Mouse (Mus musculus) limb, embryonic 11.5 days (tissue): ENCODE measurements around the gene Chadl. TPM values are rescaled to one million over a fixed set of nuclear protein-coding genes. Genes with fewer than 3 reads are reported as not detected.

Source experiments
- ATAC-seq: fragments of 200-750 bp; cut with Nextera tagmentation; 2 replicates; pipeline ENCODE4 v1.8.0; 2017; ENCODE audit warnings: low read depth; ENCODE audit not compliant: insufficient number of reproducible peaks, low FRiP score, low TSS enrichment
- DNase-seq: peaks from one replicate; pipeline ENCODE4 v3.0.0-alpha.2; 2015; ENCODE audit warnings: low spot score
- H3K27ac ChIP-seq: fragments of 300-500 bp; sonication (generic); replicated peaks from 2 replicates; pipeline ENCODE4 v1.5.1; 2014; ENCODE audit warnings: low read depth, mild to moderate bottlenecking, low read length
- H3K27me3 ChIP-seq: fragments of 300-500 bp; sonication (generic); 2 replicates; pipeline ENCODE4 v1.6.1; 2014; ENCODE audit warnings: mild to moderate bottlenecking, low read length, mixed read lengths; ENCODE audit not compliant: control insufficient read depth, insufficient read depth
- H3K36me3 ChIP-seq: fragments of 300-500 bp; sonication (generic); 2 replicates; pipeline ENCODE4 v1.6.1; 2014; ENCODE audit warnings: mild to moderate bottlenecking, low read length, moderate library complexity, mixed read lengths; ENCODE audit not compliant: control insufficient read depth, insufficient read depth
- H3K4me1 ChIP-seq: fragments of 300-500 bp; sonication (generic); 2 replicates; pipeline ENCODE4 v1.6.1; 2014; ENCODE audit warnings: low read length, mixed read lengths; ENCODE audit not compliant: control insufficient read depth, insufficient read depth
- H3K4me2 ChIP-seq: fragments of 300-500 bp; sonication (generic); 2 replicates; pipeline ENCODE4 v1.6.1; 2014; ENCODE audit warnings: low read depth, mild to moderate bottlenecking, moderate library complexity; ENCODE audit not compliant: severe bottlenecking
- H3K4me3 ChIP-seq: fragments of 300-500 bp; sonication (generic); 2 replicates; pipeline ENCODE4 v1.5.1; 2014; ENCODE audit warnings: low read depth, low read length
- H3K9ac ChIP-seq: fragments of 300-500 bp; sonication (generic); 2 replicates; pipeline ENCODE4 v1.6.1; 2014; ENCODE audit warnings: mild to moderate bottlenecking, low read length
- H3K9me3 ChIP-seq: fragments of 300-500 bp; sonication (generic); 2 replicates; pipeline ENCODE4 v1.6.1; 2016; ENCODE audit warnings: low read length; ENCODE audit not compliant: control insufficient read depth
- WGBS: fragments of 180-500 bp; shearing (Covaris S2); extraction: QIAGEN DNeasy Blood & Tissue Kit; methylation state at CpG from one replicate; pipeline ENCODE4 v1.1.7; 2014; 5-methylcytosine and 5-hydroxymethylcytosine counted together
- polyA plus RNA-seq: library from polyadenylated mRNA; unstranded; fragments of >200 nt; fragmentation: Nextera tagmentation; extraction: Ambion mirVana; gene quantifications from 2 replicates; pipeline ENCODE4 v1.2.1, GENCODE M21; 2014

Gene Chadl
- polyA plus RNA-seq, 1 experiment from 2014 or later = 4.4 TPM

GRCm38 (mm10) chr15:81697847-81698246 lies 760 bp upstream of the Chadl start:
- Histone ChIP-seq H3K27ac (no peak overlapping the region), H3K27me3 (peaks cover 19% of the 10 kb centered on the region), H3K4me2 (no peak overlapping the region), H3K4me3 (no peak overlapping the region), H3K9ac (no peak overlapping the region), H3K4me1 (peaks cover 5% of the 10 kb centered on the region; the same call in 1 of the 2 replicates), H3K9me3 (no peaks in the 10 kb centered on the region), H3K36me3 (peaks cover 2% of the 10 kb centered on the region; the same call in 1 of the 2 replicates)
- WGBS = 49% methylated on average over 3 of the region's 3 CpGs
- ATAC-seq (no peak), DNase-seq (no peak)

GRCm38 (mm10) chr15:81694891-81695290 lies 2.2 kb downstream of the Chadl start:
- peak overlapping the region; percentile 67 for H3K9ac ChIP-seq
- peak overlapping the region; percentile 89 for H3K4me2 ChIP-seq
- peaks cover 5% of the 10 kb centered on the region; the same call in 1 of the 2 replicates for H3K4me1 ChIP-seq
- H3K4me3 ChIP-seq = peak overlapping the region; percentile 43
- DNase-seq = no peak
- 23% methylated on average over 19 of the region's 19 CpGs for WGBS
- H3K36me3 ChIP-seq = no peaks in the 10 kb centered on the region
- no peaks in the 10 kb centered on the region for H3K9me3 ChIP-seq
- H3K27ac ChIP-seq = no peak overlapping the region
- ATAC-seq = no peak
- peaks cover 31% of the 10 kb centered on the region for H3K27me3 ChIP-seq

- Histone ChIP-seq H3K36me3 (no peaks in the 10 kb centered on the region), H3K27ac (no peak overlapping the region; the same call in 1 of the 2 replicates), H3K4me3 (peak overlapping the region; percentile 43), H3K27me3 (peaks cover 31% of the 10 kb centered on the region), H3K4me1 (peaks cover 5% of the 10 kb centered on the region; the same call in 1 of the 2 replicates), H3K9me3 (no peaks in the 10 kb centered on the region), H3K9ac (peak overlapping the region; percentile 67), H3K4me2 (peak overlapping the region; percentile 89)
- DNase-seq (peak; percentile 90), ATAC-seq (peak; percentile 81)
- under 1% methylated on average over 90 of the region's 107 CpGs for WGBS
Observed at GRCm38 (mm10) chr15:81693967-81694881, 2.9 kb downstream of the Chadl start.

GRCm38 (mm10) chr15:81693366-81693966 lies 3.6 kb downstream of the Chadl start:
- H3K9me3 ChIP-seq = no peaks in the 10 kb centered on the region
- peak overlapping the region; percentile 89 for H3K4me2 ChIP-seq
- H3K9ac ChIP-seq = peak overlapping the region; percentile 67
- peaks cover 31% of the 10 kb centered on the region for H3K27me3 ChIP-seq
- no peaks in the 10 kb centered on the region for H3K36me3 ChIP-seq
- H3K4me3 ChIP-seq = peak overlapping the region; percentile 43
- DNase-seq (no peak), ATAC-seq (peak; percentile 6; the same call in 1 of the 2 replicates)
- 3% methylated on average over 41 of the region's 41 CpGs for WGBS
- peaks cover 5% of the 10 kb centered on the region; the same call in 1 of the 2 replicates for H3K4me1 ChIP-seq
- H3K27ac ChIP-seq = no peak overlapping the region

GRCm38 (mm10) chr15:81680301-81680805 lies 16.7 kb downstream of the Chadl start:
- Histone ChIP-seq H3K36me3 (peaks cover 15% of the 10 kb centered on the region; the same call in 1 of the 2 replicates), H3K9ac (no peak overlapping the region), H3K4me3 (no peak overlapping the region), H3K27ac (no peak overlapping the region), H3K4me2 (no peak overlapping the region), H3K9me3 (no peaks in the 10 kb centered on the region), H3K27me3 (no peaks in the 10 kb centered on the region), H3K4me1 (no peaks in the 10 kb centered on the region)
- 97% methylated on average over 4 of the region's 4 CpGs for WGBS
- DNase-seq = no peak
- ATAC-seq = no peak

GRCm38 (mm10) chr15:81676637-81677036 lies 20.4 kb downstream of the Chadl start:
- no peaks in the 10 kb centered on the region for H3K4me1 ChIP-seq
- ATAC-seq (no peak), DNase-seq (no peak)
- H3K27me3 ChIP-seq = no peaks in the 10 kb centered on the region
- no peak overlapping the region for H3K4me2 ChIP-seq
- no peak overlapping the region for H3K4me3 ChIP-seq
- H3K36me3 ChIP-seq = peaks cover 10% of the 10 kb centered on the region; the same call in 1 of the 2 replicates
- WGBS = 94% methylated on average over 3 of the region's 3 CpGs
- H3K27ac ChIP-seq = no peak overlapping the region
- H3K9ac ChIP-seq = no peak overlapping the region
- no peaks in the 10 kb centered on the region for H3K9me3 ChIP-seq

- Histone ChIP-seq H3K36me3 (peaks cover 19% of the 10 kb centered on the region), H3K27me3 (no peaks in the 10 kb centered on the region), H3K27ac (no peak overlapping the region), H3K9me3 (no peaks in the 10 kb centered on the region), H3K4me3 (no peak overlapping the region), H3K9ac (no peak overlapping the region), H3K4me1 (no peaks in the 10 kb centered on the region), H3K4me2 (no peak overlapping the region)
- WGBS = 84% methylated on average over 4 of the region's 4 CpGs
- ATAC-seq = no peak
- DNase-seq = peak; percentile 65
Observed at GRCm38 (mm10) chr15:81670231-81670640, 26.9 kb downstream of the Chadl start.

GRCm38 (mm10) chr15:81666957-81667356 lies 30.1 kb downstream of the Chadl start:
- ATAC-seq (no peak), DNase-seq (no peak)
- no peak overlapping the region for H3K4me2 ChIP-seq
- H3K4me1 ChIP-seq = 0 out of 2 replicates have a peak, but pooled peaks cover 3% of the 10 kb centered on the region
- H3K4me3 ChIP-seq = no peak overlapping the region
- H3K9ac ChIP-seq = 0 out of 2 replicates have a peak overlapping the region, but pooled peaks have one; percentile 12
- H3K27me3 ChIP-seq = no peaks in the 10 kb centered on the region
- 87% methylated on average over 10 of the region's 10 CpGs for WGBS
- H3K27ac ChIP-seq = no peak overlapping the region
- H3K9me3 ChIP-seq = no peaks in the 10 kb centered on the region
- H3K36me3 ChIP-seq = peaks cover 16% of the 10 kb centered on the region
